Mouse (Mus musculus) limb, embryonic 11.5 days (tissue): ENCODE measurements around the gene Kat2b. TPM values are rescaled to one million over a fixed set of nuclear protein-coding genes. Genes with fewer than 3 reads are reported as not detected.
"Not testable (repeated sequence)": the region's sequence is repeated elsewhere in the genome, so short reads cannot be mapped to it uniquely, and the experiment has no call there.

Source experiments
- ATAC-seq: fragments of 200-750 bp; cut with Nextera tagmentation; 2 replicates; pipeline ENCODE4 v1.8.0; 2017; ENCODE audit warnings: low read depth; ENCODE audit not compliant: insufficient number of reproducible peaks, low FRiP score, low TSS enrichment
- DNase-seq: peaks from one replicate; pipeline ENCODE4 v3.0.0-alpha.2; 2015; ENCODE audit warnings: low spot score
- H3K27ac ChIP-seq: fragments of 300-500 bp; sonication (generic); replicated peaks from 2 replicates; pipeline ENCODE4 v1.5.1; 2014; ENCODE audit warnings: low read depth, mild to moderate bottlenecking, low read length
- H3K27me3 ChIP-seq: fragments of 300-500 bp; sonication (generic); 2 replicates; pipeline ENCODE4 v1.6.1; 2014; ENCODE audit warnings: mild to moderate bottlenecking, low read length, mixed read lengths; ENCODE audit not compliant: control insufficient read depth, insufficient read depth
- H3K36me3 ChIP-seq: fragments of 300-500 bp; sonication (generic); 2 replicates; pipeline ENCODE4 v1.6.1; 2014; ENCODE audit warnings: mild to moderate bottlenecking, low read length, moderate library complexity, mixed read lengths; ENCODE audit not compliant: control insufficient read depth, insufficient read depth
- H3K4me1 ChIP-seq: fragments of 300-500 bp; sonication (generic); 2 replicates; pipeline ENCODE4 v1.6.1; 2014; ENCODE audit warnings: low read length, mixed read lengths; ENCODE audit not compliant: control insufficient read depth, insufficient read depth
- H3K4me2 ChIP-seq: fragments of 300-500 bp; sonication (generic); 2 replicates; pipeline ENCODE4 v1.6.1; 2014; ENCODE audit warnings: low read depth, mild to moderate bottlenecking, moderate library complexity; ENCODE audit not compliant: severe bottlenecking
- H3K4me3 ChIP-seq: fragments of 300-500 bp; sonication (generic); 2 replicates; pipeline ENCODE4 v1.5.1; 2014; ENCODE audit warnings: low read depth, low read length
- H3K9ac ChIP-seq: fragments of 300-500 bp; sonication (generic); 2 replicates; pipeline ENCODE4 v1.6.1; 2014; ENCODE audit warnings: mild to moderate bottlenecking, low read length
- H3K9me3 ChIP-seq: fragments of 300-500 bp; sonication (generic); 2 replicates; pipeline ENCODE4 v1.6.1; 2016; ENCODE audit warnings: low read length; ENCODE audit not compliant: control insufficient read depth
- WGBS: fragments of 180-500 bp; shearing (Covaris S2); extraction: QIAGEN DNeasy Blood & Tissue Kit; methylation state at CpG from one replicate; pipeline ENCODE4 v1.1.7; 2014; 5-methylcytosine and 5-hydroxymethylcytosine counted together
- polyA plus RNA-seq: library from polyadenylated mRNA; unstranded; fragments of >200 nt; fragmentation: Nextera tagmentation; extraction: Ambion mirVana; gene quantifications from 2 replicates; pipeline ENCODE4 v1.2.1, GENCODE M21; 2014

The Kat2b gene
- polyA plus RNA-seq, 1 experiment from 2014 or later = 2.9 TPM

- ATAC-seq = no peak
Measured at GRCm38 (mm10) chr17:53655959-53656358, 89.3 kb downstream of the Kat2b start.

GRCm38 (mm10) chr17:53656369-53656860, 89.8 kb downstream of the Kat2b start:
- WGBS = 54% methylated on average over 6 of the region's 6 CpGs
- DNase-seq = no peak
- Histone ChIP-seq H3K27me3 (no peaks in the 10 kb centered on the region), H3K36me3 (no peaks in the 10 kb centered on the region), H3K9me3 (no peaks in the 10 kb centered on the region), H3K9ac (no peak overlapping the region), H3K4me1 (no peaks in the 10 kb centered on the region), H3K4me2 (no peak overlapping the region), H3K27ac (no peak overlapping the region), H3K4me3 (no peak overlapping the region)
- ATAC-seq = no peak

More at GRCm38 (mm10) chr17:53655959-53656358, 89.3 kb downstream of the Kat2b start:
- Histone ChIP-seq H3K4me1 (no peaks in the 10 kb centered on the region), H3K4me2 (no peak overlapping the region), H3K36me3 (no peaks in the 10 kb centered on the region), H3K27me3 (no peaks in the 10 kb centered on the region), H3K4me3 (no peak overlapping the region), H3K9me3 (no peaks in the 10 kb centered on the region), H3K9ac (no peak overlapping the region), H3K27ac (no peak overlapping the region)
- no peak for DNase-seq
- WGBS = 90% methylated on average over 2 of the region's 2 CpGs

GRCm38 (mm10) chr17:53657391-53657790, 90.7 kb downstream of the Kat2b start:
- H3K27ac ChIP-seq, H3K4me3 ChIP-seq, H3K4me1 ChIP-seq, H3K27me3 ChIP-seq, ATAC-seq, DNase-seq, H3K36me3 ChIP-seq, H3K9me3 ChIP-seq, H3K4me2 ChIP-seq, H3K9ac ChIP-seq: not testable (repeated sequence)
- 74% methylated on average over 2 of the region's 2 CpGs for WGBS

GRCm38 (mm10) chr17:53658668-53659067, 92.0 kb downstream of the Kat2b start:
- Histone ChIP-seq H3K27me3 (no peaks in the 10 kb centered on the region), H3K4me3 (no peak overlapping the region), H3K4me1 (no peaks in the 10 kb centered on the region), H3K27ac (no peak overlapping the region), H3K4me2 (no peak overlapping the region), H3K9me3 (no peaks in the 10 kb centered on the region), H3K9ac (no peak overlapping the region), H3K36me3 (no peaks in the 10 kb centered on the region)
- no peak for ATAC-seq
- WGBS = 89% methylated on average over 2 of the region's 2 CpGs
- DNase-seq = no peak

GRCm38 (mm10) chr17:53659230-53659629, 92.6 kb downstream of the Kat2b start:
- DNase-seq = no peak
- H3K4me1 ChIP-seq = no peaks in the 10 kb centered on the region
- no peaks in the 10 kb centered on the region for H3K27me3 ChIP-seq
- no peak overlapping the region for H3K4me3 ChIP-seq
- no peak overlapping the region for H3K27ac ChIP-seq
- no peaks in the 10 kb centered on the region for H3K9me3 ChIP-seq
- no peaks in the 10 kb centered on the region for H3K36me3 ChIP-seq
- no peak for ATAC-seq
- no peak overlapping the region for H3K9ac ChIP-seq
- 89% methylated on average over 8 of the region's 8 CpGs for WGBS
- H3K4me2 ChIP-seq = no peak overlapping the region

GRCm38 (mm10) chr17:53659738-53660137, 93.1 kb downstream of the Kat2b start:
- Histone ChIP-seq H3K4me1 (no peaks in the 10 kb centered on the region), H3K4me3 (no peak overlapping the region), H3K9ac (no peak overlapping the region), H3K27me3 (no peaks in the 10 kb centered on the region), H3K4me2 (no peak overlapping the region), H3K36me3 (no peaks in the 10 kb centered on the region), H3K27ac (no peak overlapping the region), H3K9me3 (no peaks in the 10 kb centered on the region)
- ATAC-seq (no peak), DNase-seq (no peak)
- 83% methylated on average over 4 of the region's 4 CpGs for WGBS

- Histone ChIP-seq H3K4me1 (no peaks in the 10 kb centered on the region), H3K27ac (no peak overlapping the region), H3K4me2 (no peak overlapping the region), H3K9ac (no peak overlapping the region), H3K4me3 (no peak overlapping the region), H3K36me3 (no peaks in the 10 kb centered on the region), H3K9me3 (no peaks in the 10 kb centered on the region), H3K27me3 (no peaks in the 10 kb centered on the region)
- WGBS = 82% methylated on average over 6 of the region's 6 CpGs
- no peak for ATAC-seq
- no peak for DNase-seq
Measured at GRCm38 (mm10) chr17:53661056-53661840, 94.6 kb downstream of the Kat2b start.

GRCm38 (mm10) chr17:53664267-53664666, 97.6 kb downstream of the Kat2b start:
- H3K27me3 ChIP-seq = no peaks in the 10 kb centered on the region
- no peak overlapping the region for H3K27ac ChIP-seq
- DNase-seq (no peak), ATAC-seq (no peak)
- no peak overlapping the region for H3K4me3 ChIP-seq
- H3K4me1 ChIP-seq = no peaks in the 10 kb centered on the region
- H3K9me3 ChIP-seq = no peaks in the 10 kb centered on the region
- WGBS = 92% methylated on average over 3 of the region's 3 CpGs
- H3K4me2 ChIP-seq = no peak overlapping the region
- no peaks in the 10 kb centered on the region; the same call in 1 of the 2 replicates for H3K36me3 ChIP-seq
- H3K9ac ChIP-seq = no peak overlapping the region
